Mouse (Mus musculus): ENCODE measurements around the gene Pum1.

GRCm38 (mm10) chr4:130791811-130792375 is 128.8 kb downstream of the Pum1 start:
- TF ChIP-seq CTCF (IDR thresholded peaks at IDR 0.05; ENCODE audit: control insufficient read depth, insufficient read depth, insufficient read length) (no peak), MYOD1 (IDR thresholded peaks at IDR 0.05; ENCODE audit: control insufficient read depth, insufficient read length, low read depth) (no peak), MAX (IDR thresholded peaks at IDR 0.05) (no peak), USF1 (IDR thresholded peaks at IDR 0.05; ENCODE audit: low read depth) (no peak), MYOG (IDR thresholded peaks at IDR 0.05; ENCODE audit: control insufficient read depth, extremely low read depth, insufficient read length) (no peak), FOSL1 (IDR thresholded peaks at IDR 0.05; ENCODE audit: insufficient read depth, low read length, poor library complexity, severe bottlenecking) (no peak), CEBPB (IDR thresholded peaks at IDR 0.05; ENCODE audit: low read depth) (no peak)

All from C2C12 (cell line).